Mouse (Mus musculus) C2C12 (cell line): ENCODE measurements around the gene Ccdc80. TPM values are rescaled to one million over a fixed set of nuclear protein-coding genes. Genes with fewer than 3 reads are reported as not detected.

Experiments
- H3K27me3 ChIP-seq: one replicate; pipeline ENCODE4 v1.6.1; 2011; ENCODE audit not compliant: control insufficient read depth, insufficient read depth, insufficient read length
- H3K36me3 ChIP-seq: one replicate; pipeline ENCODE4 v1.6.1; 2011; ENCODE audit not compliant: control insufficient read depth, insufficient read depth
- H3K4me3 ChIP-seq: one replicate; pipeline ENCODE4 v1.5.1; 2011; ENCODE audit warnings: mild to moderate bottlenecking, control low read depth; ENCODE audit not compliant: poor library complexity, insufficient read depth, severe bottlenecking
- H3K79me2 ChIP-seq: one replicate; pipeline ENCODE4 v1.6.1; 2011; ENCODE audit not compliant: control insufficient read depth, insufficient read depth
- H3K79me3 ChIP-seq: one replicate; pipeline ENCODE4 v1.6.1; 2011; ENCODE audit warnings: low read depth, control low read depth
- H3ac ChIP-seq: one replicate; pipeline ENCODE3; 2011; ENCODE audit warnings: low read depth; ENCODE audit not compliant: control insufficient read depth, insufficient read length
- CEBPB ChIP-seq: IDR thresholded peaks from one replicate; pipeline ENCODE4 v1.6.1; 2011; ENCODE audit warnings: low read depth, mild to moderate bottlenecking, control low read depth, moderate library complexity
- CTCF ChIP-seq: IDR thresholded peaks from one replicate; pipeline ENCODE4 v1.5.1; 2011; ENCODE audit not compliant: control insufficient read depth, insufficient read depth, insufficient read length
- FOSL1 ChIP-seq: IDR thresholded peaks from one replicate; pipeline ENCODE4 v1.8.0; 2011; ENCODE audit warnings: mild to moderate bottlenecking, low read length; ENCODE audit not compliant: poor library complexity, insufficient read depth, severe bottlenecking
- MAX ChIP-seq: IDR thresholded peaks from one replicate; pipeline ENCODE4 v1.6.1; 2011; ENCODE audit warnings: mild to moderate bottlenecking, control low read depth
- MYOD1 ChIP-seq: IDR thresholded peaks from one replicate; pipeline ENCODE4 v1.6.1; 2011; ENCODE audit warnings: low read depth; ENCODE audit not compliant: control insufficient read depth, insufficient read length
- MYOG ChIP-seq: IDR thresholded peaks from one replicate; pipeline ENCODE4 v1.6.1; 2011; ENCODE audit not compliant: control insufficient read depth, insufficient read length; ENCODE audit errors: extremely low read depth
- USF1 ChIP-seq: IDR thresholded peaks from one replicate; pipeline ENCODE4 v1.6.1; 2011; ENCODE audit warnings: low read depth, mild to moderate bottlenecking, control low read depth, moderate library complexity
- polyA plus RNA-seq: library from polyadenylated mRNA; unstranded; fragments of >200 nt; fragmentation: generic; extraction: Trizol; gene quantifications from one replicate; pipeline ENCODE4 v1.2.1, GENCODE M21; 2012; ENCODE audit warnings: missing spikeins

The Ccdc80 gene
- polyA plus RNA-seq, 1 experiment: 5.8 TPM

DNA sequence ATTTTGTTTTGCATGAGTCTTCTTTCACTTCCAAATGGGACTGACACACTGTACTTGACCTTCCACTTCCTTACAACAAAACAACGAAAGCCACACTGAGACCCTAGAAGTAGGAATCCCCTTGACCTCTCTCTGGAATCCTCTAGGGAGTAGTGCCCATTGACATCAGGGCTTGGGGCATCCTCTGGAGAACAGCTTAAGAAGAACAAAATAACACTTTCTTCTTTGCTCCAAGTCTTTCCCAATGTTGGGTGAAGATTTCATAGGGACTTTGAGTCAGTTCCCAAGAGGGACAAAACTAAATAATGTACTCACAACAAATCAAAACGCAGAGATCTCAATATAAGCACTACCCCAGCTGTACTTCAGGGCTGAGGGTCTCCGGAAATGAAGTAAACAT lies 25.6 kb downstream of the Ccdc80 start:
- Histone ChIP-seq H3K79me2 (no peaks in the 10 kb centered on the region), H3K79me3 (no peaks in the 10 kb centered on the region), H3K36me3 (no peaks in the 10 kb centered on the region), H3K27me3 (no peaks in the 10 kb centered on the region), H3K4me3 (no peak overlapping the region), H3ac (no peak overlapping the region)
- no peak for TF ChIP-seq FOSL1
- TF ChIP-seq MYOG: no peak
- TF ChIP-seq MAX: no peak
- no peak for TF ChIP-seq CEBPB

DNA sequence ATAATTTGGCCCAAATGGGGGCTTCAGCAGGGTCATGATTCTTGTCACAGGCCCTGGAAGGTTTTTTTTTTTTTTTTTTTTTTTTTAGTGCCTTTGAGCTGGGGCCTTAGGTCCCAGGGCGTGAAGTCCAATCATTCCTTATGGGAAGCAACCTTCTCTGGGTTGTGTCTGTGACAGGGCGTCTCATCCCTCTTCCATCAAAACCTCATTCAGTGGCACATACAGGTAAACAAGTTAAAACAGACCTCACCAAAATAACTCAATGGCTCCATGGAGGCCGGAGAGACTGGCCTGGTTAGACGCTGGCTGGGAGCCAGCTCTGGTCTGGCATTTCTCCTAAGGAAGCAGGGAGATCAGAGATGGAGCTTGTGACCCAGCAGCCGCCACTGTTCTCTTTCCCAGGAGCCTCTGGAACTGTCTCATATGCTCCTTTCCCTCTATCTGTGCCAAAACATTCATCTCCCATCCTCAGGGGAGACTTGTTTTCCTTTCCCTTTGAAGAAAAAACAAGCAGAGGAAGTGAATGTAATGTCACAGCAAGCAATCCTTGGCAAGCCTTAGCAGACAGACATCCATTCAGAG lies 27.7 kb downstream of the Ccdc80 start:
- Histone ChIP-seq H3K27me3 (no peaks in the 10 kb centered on the region), H3K4me3 (no peak overlapping the region), H3ac (no peak overlapping the region), H3K36me3 (no peaks in the 10 kb centered on the region), H3K79me2 (no peaks in the 10 kb centered on the region), H3K79me3 (no peaks in the 10 kb centered on the region)
- TF ChIP-seq CTCF (no peak), CEBPB (no peak), MAX (no peak), FOSL1 (no peak), MYOD1 (no peak), USF1 (no peak)

GRCm38 (mm10) chr16:45122571-45122970 lies 29.4 kb downstream of the Ccdc80 start:
- Histone ChIP-seq H3K79me3 (no peaks in the 10 kb centered on the region), H3K36me3 (no peaks in the 10 kb centered on the region), H3K27me3 (no peaks in the 10 kb centered on the region), H3K4me3 (no peak overlapping the region), H3K79me2 (no peaks in the 10 kb centered on the region), H3ac (no peak overlapping the region)
- TF ChIP-seq CTCF (no peak), MYOG (no peak), CEBPB (no peak), USF1 (no peak), MYOD1 (no peak)

DNA sequence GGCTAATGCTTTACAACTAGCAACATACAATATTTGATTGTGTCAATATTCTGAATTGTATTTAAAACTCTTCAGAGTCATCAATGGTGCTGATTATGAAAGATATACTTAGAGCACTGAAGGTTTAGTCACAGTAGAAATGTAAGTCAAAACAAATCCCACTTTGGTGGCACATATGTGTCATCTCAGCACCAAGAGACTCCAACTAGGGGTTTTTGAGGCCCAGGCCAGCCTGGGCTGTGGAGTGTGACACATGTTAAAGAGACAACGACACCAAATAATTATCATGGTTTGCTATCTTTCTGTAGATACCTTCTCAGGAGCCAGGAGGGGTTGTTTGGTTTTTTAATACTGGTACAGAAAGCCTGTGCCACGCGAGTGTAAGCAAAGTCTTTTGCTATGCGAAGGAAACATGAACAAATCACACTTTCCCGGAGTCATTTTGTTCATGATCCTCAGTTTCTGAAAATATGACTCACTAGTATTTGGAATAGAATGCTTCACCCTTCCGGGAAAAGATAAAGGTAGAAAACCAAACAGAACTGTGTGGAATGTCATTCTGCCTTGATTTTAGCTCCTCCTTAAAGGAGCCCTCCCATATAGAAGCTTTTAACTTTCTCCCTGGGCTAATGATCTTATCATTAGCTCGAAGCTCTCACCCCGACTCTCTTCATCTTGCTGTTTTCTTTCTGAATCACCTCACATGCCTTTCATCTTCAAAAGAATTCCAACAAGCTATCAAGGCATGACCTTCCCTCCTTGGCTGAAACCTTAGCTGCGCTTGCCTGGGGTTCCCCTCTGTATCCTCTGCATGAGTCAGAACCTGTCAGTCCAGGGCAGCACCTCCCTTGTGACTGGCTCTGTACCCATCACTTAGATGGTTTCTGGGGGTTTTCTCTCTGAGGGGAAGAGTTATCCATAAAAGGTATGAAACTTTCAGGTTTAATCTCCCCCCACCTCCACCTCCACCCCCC lies 31.3 kb downstream of the Ccdc80 start:
- no peak overlapping the region for H3ac ChIP-seq
- H3K27me3 ChIP-seq: no peaks in the 10 kb centered on the region
- no peaks in the 10 kb centered on the region for H3K79me2 ChIP-seq
- TF ChIP-seq MYOD1 (no peak), USF1 (no peak), CEBPB (no peak), CTCF (no peak), MAX (no peak), MYOG (no peak), FOSL1 (no peak)
- H3K79me3 ChIP-seq: no peaks in the 10 kb centered on the region
- no peak overlapping the region for H3K4me3 ChIP-seq
- H3K36me3 ChIP-seq: no peaks in the 10 kb centered on the region

- Histone ChIP-seq H3K79me3 (no peaks in the 10 kb centered on the region), H3K27me3 (no peaks in the 10 kb centered on the region), H3K79me2 (no peaks in the 10 kb centered on the region), H3ac (no peak overlapping the region), H3K36me3 (no peaks in the 10 kb centered on the region), H3K4me3 (no peak overlapping the region)
- no peak for TF ChIP-seq MAX
- TF ChIP-seq MYOG: no peak
- TF ChIP-seq USF1: no peak
- TF ChIP-seq CTCF: no peak
- no peak for TF ChIP-seq MYOD1
- no peak for TF ChIP-seq FOSL1
- no peak for TF ChIP-seq CEBPB
Observed at GRCm38 (mm10) chr16:45127936-45128710, 34.9 kb downstream of the Ccdc80 start.
